Mouse (Mus musculus) liver, embryonic 18 days (tissue): ENCODE measurements around the gene Mcemp1. TPM values are rescaled to one million over a fixed set of nuclear protein-coding genes. Genes with fewer than 3 reads are reported as not detected.

Experiments
- polyA plus RNA-seq: library from polyadenylated mRNA; depleted of rRNA; stranded (reverse); fragments of >200 nt; gene quantifications from 2 replicates; pipeline ENCODE4 v1.2.3, GENCODE M21; 2012; rRNA removed

The Mcemp1 gene
- polyA plus RNA-seq = 12.0 and 17.8 TPM in 2 replicates

DNA sequence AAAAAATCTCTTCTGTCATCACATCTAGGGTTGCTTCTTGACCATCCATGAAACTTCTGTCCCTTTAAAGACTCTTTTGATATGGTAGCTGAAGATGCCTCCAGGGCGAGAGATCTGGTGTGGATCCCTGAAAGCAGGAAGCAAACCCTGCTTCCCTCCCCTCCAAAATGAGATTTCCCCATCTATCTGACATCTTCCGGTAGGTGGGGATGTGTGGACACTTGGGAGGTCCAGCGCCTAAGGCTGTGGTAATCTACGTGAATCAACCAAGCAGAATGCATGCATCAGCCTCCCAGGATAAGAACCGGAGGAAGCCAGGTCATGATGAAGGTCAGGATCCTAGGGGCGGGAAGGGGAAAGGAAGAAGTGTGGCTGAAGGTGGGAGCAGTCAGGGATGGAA, at the start of gene Mcemp1:
Gene Mcemp1, plus strand, starts transcription at position 248 of the 400 bp plus-strand sequence.

DNA sequence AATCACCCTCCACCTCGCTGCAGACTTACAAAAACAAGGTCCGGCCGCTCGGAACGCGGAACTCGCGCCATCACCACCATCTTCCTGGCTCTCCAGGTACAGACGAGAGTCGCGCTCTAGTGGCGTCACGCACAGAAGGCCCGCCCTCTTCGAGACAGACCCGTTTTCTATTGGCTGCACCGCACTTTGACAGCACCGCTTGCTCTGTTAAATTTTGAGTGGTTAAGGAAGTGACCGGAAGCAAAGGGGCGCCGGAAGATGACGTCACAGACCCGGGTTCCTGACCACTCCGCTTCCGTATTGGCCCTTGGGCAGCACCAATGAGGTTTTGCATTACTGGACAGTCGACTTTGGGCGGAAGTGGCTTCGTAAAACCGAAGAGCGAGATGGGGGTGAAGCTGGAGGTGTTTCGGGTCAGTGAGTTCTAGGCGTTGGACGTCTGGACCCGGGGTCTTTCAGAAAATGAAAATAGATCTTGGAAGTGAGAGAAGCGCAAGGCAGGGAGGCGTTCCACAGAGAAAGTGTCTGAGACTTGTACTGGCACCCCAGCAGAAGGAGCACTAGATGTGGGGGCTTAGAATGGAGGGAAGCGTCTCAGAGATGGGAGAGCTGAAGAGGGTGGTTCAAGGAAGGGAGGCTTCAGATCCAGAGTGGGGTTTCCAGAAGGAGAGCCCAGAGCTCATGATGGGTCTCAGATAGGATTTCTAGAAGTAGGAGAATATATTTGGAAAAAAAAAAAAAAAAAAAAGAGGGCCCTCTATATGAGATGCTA, 44.2 kb upstream of the Mcemp1 start, which contains the start of the genes Xab2 and Pet100:
Gene Xab2, minus strand, starts transcription at position 118 of the 772 bp plus-strand sequence.
Gene Pet100, plus strand, starts transcription at position 350 of the 772 bp plus-strand sequence.

DNA sequence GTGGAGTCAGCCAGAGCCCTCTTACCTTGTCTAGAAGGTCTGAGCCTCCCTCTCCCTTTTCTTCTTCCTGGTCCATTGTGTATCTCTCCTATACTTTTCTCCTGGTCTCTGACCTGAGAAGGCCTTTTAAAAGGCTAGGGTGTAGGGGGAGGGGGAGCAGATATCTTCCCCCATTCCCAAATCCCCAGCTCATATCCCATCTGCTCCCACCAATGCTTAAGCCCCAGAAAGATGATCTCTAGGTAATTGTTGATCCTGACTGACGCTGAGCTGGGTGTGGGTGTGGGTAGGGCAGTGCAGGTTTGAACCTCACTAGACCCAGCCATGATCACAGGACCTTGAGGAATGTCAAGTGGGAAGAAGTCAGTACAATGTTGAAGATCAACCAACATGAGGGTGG, 40.1 kb upstream of the Mcemp1 start, which contains the start of gene Pcp2:
Gene Pcp2, minus strand, starts transcription at position 101 of the 400 bp plus-strand sequence.

DNA sequence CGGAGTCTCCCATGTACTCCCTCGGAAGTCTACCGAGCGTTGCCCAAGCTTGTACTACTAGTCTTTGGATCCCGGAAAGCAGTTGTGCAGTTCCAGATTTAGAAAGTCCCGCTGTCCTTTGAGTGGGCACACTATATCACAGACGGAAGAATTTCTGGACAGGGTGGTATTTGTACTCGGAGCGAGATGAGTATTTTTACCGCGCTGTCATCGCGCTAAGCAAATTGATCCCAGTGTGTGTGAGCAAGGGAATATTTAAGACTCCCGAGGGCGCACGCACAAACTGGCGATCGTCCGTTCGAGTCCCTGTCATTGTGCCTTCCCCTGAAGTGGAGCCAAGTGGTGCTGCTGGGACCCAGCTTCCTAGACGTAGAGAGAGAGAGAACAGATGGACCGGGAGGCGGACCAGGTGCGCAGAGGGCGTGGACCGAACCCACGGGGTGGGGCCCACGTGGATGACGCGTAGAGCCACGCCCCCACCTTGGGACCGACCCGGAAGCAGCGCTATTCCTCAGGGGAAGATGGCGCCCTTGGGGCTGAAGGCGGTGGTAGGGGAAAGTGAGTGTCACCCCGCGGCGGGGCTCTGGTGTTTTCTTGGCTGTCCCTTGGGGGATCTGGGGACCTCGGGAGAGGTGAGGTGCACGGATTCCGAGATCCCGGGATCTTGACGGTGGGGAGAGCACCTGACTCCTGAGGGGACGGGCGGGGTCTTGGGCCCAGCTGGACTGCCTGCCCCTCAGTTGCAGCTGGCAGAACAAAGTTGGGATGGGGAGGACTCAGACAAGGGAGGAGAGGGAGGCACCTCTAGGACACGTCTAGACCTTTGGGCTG, 34.7 kb upstream of the Mcemp1 start, which contains the start of gene Stxbp2:
Gene Stxbp2, plus strand, starts transcription at position 309 of the 831 bp plus-strand sequence.

DNA sequence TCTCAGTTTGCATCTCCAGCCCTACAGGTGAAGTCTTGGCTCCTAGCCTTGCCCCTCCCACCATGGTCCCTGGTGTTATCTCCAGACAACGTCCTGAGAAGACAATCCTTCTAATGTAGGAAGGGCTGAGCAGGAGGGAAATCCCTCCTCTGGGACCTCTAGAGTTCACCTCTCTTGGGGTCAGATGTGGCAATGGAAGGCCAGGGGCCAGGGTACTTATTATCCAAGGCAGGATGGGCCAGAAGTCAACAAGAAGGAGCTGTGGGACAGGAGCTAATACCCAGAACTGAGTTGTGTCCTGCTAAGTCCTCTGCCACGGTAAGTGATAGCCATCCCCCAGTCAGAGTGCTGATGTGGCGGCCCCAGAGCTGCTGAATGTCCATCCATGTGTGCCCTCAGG, 10.0 kb upstream of the Mcemp1 start, which contains the start of gene Retn:
Gene Retn, plus strand, starts transcription at position 245 of the 400 bp plus-strand sequence.

DNA sequence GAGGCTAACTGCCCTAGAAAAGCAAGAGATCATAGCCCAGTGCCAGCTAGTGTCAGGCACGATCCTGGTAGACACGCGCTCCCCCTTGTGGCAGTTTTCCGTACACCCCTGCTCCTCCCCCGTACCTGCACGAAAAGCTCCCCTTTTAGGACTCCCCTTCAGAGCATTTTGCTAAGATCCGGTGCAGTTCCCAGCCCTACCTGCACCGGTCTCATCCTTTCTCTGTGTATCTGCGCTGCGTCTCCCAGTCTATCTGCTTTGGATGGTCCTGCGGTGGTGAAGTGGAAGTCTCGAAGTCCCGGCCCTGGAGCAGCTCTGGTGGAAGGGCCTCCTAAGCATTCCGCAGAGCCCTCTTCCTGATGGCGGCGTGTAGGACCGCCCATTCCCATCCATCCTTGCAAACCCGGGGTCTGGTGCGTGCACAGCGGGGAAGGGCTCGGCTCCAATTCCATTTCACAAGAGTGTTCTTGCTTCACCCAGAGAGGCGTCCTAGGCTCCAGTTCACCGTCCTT, 6.5 kb downstream of the Mcemp1 start, which contains the start of gene Fcor:
Gene Fcor, minus strand, starts transcription at position 383 of the 512 bp plus-strand sequence.

DNA sequence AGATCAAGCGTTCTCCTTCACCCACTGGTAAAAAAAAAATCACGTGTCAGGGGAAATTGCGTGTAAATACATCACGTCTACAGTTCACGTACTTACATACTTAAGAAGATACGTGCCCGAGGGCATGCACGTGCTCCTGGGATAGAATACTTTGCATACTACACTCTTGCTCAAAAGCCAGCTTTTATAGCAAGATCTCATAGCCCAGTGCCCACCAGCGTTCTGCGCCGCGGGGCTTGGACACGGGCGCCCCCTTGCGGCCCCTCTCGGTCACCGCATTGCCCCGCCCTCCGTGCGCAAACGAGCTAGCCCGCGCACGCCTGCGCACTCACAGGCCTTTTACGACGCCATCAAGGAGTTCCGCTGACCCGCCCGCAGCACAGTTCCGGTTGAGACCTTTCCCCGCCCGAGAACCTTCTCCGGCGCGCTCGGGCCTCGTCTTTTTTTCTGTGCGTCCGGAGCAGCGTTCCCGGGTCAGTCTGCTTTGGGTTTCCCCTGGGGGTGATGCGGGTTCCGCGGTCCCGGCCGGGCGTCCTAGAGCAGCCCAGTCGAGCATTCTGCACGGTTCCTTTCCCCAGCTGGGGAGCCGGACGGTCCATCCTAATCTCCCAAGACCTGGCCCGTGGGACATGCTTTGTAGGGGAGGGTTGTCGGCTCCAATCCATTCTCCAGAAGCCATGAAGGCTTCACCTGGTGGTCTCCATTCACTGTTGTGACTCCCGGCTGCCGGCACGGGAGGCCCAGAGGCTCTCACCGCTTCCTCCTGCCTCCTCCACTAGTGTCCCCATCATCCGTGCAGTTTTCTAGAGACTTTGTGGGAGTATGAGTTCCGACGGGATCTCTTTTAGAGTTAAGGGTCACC, 10.8 kb downstream of the Mcemp1 start, which contains the start of gene Trappc5:
Gene Trappc5, plus strand, starts transcription at position 169 of the 862 bp plus-strand sequence.

DNA sequence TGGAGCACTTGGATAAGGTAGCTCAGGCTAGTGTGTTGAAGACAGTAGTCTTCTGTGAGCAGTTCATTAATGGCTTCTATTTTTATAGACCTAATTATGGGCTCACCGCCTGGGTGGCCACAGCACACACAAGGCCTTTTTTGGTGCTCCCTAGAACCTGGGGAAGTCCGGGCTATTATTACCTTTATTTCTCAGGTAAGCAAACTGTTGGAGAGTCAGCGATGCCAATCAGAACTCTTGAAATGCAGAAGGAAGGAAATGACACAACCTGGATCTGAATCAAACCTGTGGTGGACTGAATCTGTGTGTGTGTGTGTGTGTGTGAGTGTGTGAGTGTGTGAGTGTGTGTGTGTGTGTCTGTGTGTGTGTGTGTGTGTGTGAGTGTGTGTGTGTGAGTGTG, 28.6 kb downstream of the Mcemp1 start, which contains the start of gene Fcer2a:
Gene Fcer2a, minus strand, starts transcription at position 55 of the 400 bp plus-strand sequence.

Other genes with a start within 250 kb of the Mcemp1 start
- 10.3 and 11.4 TPM in 2 replicates for gene Pex11g, start 198.1 kb upstream of the Mcemp1 start, polyA plus RNA-seq
- not detected in 2 replicates for gene Tex45, start 194.9 kb upstream of the Mcemp1 start, polyA plus RNA-seq
- gene Zfp358, start 172.6 kb upstream of the Mcemp1 start, polyA plus RNA-seq = 8.1 and 9.2 TPM in 2 replicates
- gene Mcoln1, start 165.3 kb upstream of the Mcemp1 start, polyA plus RNA-seq = 33.2 and 36.6 TPM in 2 replicates
- 9.6 and 10.9 TPM in 2 replicates for gene Pnpla6, start 150.4 kb upstream of the Mcemp1 start, polyA plus RNA-seq
- 7.4 and 9.2 TPM in 2 replicates for gene C330021F23Rik, start 97.8 kb upstream of the Mcemp1 start, polyA plus RNA-seq
- gene Camsap3, start 78.5 kb upstream of the Mcemp1 start, polyA plus RNA-seq = 7.4 and 9.1 TPM in 2 replicates
- 20.2 and 22.1 TPM in 2 replicates for gene Xab2, start 44.4 kb upstream of the Mcemp1 start, polyA plus RNA-seq
- 23.7 and 25.8 TPM in 2 replicates for gene Pet100, start 44.2 kb upstream of the Mcemp1 start, polyA plus RNA-seq
- gene Pcp2, start 40.2 kb upstream of the Mcemp1 start, polyA plus RNA-seq = not detected in 2 replicates
- 78.9 and 92.8 TPM in 2 replicates for gene Stxbp2, start 34.8 kb upstream of the Mcemp1 start, polyA plus RNA-seq
- 0.06 TPM in 1 of 2 replicates, not detected in the other for gene Retn, start 10.0 kb upstream of the Mcemp1 start, polyA plus RNA-seq
- 2.7 and 5.0 TPM in 2 replicates for gene Fcor, start 6.6 kb downstream of the Mcemp1 start, polyA plus RNA-seq
- 15.3 and 16.1 TPM in 2 replicates for gene Trappc5, start 10.5 kb downstream of the Mcemp1 start, polyA plus RNA-seq
- gene Fcer2a, start 28.4 kb downstream of the Mcemp1 start, polyA plus RNA-seq = 0.01 and 0.02 TPM in 2 replicates
- 19.1 and 23.2 TPM in 2 replicates for gene Clec4g, start 54.9 kb downstream of the Mcemp1 start, polyA plus RNA-seq
- gene Cd209a, start 83.2 kb downstream of the Mcemp1 start, polyA plus RNA-seq = 0.09 and 0.14 TPM in 2 replicates
- not detected in 2 replicates for gene Cd209e, start 188.6 kb downstream of the Mcemp1 start, polyA plus RNA-seq
- gene Cd209d, start 212.8 kb downstream of the Mcemp1 start, polyA plus RNA-seq = not detected in 2 replicates